Mouse (Mus musculus) ovary, postnatal 14 days (tissue): ENCODE measurements at regions not wholly inside any gene's neighbourhood (a gene's known extent, or its start where the extent isn't known, plus 50 kb on each side); places are given as distances from the start of the nearest gene placed in this dataset.

ENCODE experiments used
- DNase-seq: peaks from one replicate; pipeline ENCODE4 v3.0.0; 2022; ENCODE audit warnings: low spot score

DNA sequence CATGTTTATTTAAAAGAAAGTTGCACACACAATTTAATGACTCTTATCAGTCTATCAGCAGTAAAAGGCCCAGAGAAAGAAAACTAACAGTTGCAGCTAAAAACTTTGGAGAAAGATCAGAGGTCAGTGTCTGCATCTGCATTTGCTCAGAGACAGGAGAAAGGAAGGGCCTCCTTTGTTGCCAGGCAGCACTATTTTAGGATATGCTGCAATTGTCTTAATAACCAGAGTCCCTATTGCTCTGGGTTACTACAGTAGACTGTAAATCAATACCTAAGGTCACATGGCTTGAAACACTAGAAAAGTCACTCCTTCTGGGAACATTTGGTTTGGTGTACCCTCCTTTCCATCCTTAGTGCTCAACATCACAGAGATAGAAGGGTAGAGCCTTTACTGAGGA lies 175.7 kb downstream of the Hdgfl1 start:
- DNase-seq: no peak

DNA sequence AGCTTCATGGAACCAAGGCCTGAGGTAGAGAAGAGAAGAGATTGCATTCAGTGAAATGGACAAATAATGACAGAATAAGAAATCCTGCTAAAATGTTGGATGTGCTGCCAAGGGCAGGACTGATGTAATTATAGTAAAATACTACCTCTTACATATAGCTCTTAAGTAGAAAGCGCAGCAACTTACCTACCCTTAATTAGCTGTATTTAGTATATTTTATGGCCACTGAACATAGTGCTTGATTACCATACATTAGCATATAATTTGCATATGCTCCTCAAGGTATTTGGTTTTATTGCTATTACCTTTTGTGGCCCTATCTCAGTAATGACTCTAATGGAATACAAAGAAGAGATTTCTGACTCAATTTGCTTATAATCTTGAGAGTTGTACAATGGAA lies 176.2 kb downstream of the Hdgfl1 start:
- no peak for DNase-seq

DNA sequence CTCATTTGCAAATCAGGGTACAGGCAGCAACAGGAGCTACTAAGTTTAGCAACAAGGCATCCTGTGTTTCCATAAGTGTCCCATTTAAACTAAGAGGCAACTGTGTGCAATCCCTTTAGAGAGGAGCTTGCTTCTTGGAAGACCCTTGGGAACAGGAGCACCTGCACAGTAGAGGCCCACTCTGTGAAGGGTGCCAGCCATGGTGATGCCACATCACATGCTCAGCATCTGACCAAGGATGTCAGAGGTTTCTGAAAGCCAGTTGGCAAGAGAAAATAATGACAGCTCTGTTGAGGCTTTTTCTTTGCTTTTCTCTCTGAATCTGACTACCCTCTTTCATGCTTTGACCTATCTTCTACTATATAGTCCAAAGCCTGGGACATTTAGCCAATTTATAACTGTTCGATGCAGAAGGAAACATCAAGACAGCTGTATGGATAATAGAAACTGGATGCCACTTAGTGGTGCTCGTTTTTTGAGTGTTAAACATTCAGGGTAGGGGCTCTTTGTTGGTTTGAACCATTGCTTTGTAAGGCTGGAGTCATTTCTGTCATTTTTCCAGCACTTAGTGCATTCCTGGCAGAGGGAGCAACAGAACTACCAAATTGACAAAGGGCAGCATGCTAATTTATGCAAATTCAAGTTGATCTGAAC lies 193.9 kb downstream of the Hdgfl1 start:
- no peak for DNase-seq

DNA sequence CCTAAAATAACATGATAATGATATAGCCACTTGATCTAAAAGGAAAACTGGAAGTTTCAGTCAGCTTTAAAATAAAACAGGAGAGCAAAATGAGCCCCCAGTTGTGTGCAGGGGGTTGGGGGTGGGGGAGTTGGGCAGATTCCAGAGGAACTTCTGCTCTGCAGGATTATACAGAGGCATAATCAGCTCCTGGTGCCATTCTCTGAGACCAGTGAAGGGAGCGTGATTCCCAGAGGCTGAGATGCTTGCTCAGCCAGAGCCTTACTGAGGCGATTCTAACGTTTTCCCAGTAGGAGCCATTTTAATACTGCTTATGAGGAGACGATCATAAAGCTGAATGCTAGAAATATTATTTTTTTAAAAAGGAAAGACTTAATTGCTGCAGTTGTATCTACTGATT lies 200.5 kb downstream of the Hdgfl1 start:
- DNase-seq: no peak

DNA sequence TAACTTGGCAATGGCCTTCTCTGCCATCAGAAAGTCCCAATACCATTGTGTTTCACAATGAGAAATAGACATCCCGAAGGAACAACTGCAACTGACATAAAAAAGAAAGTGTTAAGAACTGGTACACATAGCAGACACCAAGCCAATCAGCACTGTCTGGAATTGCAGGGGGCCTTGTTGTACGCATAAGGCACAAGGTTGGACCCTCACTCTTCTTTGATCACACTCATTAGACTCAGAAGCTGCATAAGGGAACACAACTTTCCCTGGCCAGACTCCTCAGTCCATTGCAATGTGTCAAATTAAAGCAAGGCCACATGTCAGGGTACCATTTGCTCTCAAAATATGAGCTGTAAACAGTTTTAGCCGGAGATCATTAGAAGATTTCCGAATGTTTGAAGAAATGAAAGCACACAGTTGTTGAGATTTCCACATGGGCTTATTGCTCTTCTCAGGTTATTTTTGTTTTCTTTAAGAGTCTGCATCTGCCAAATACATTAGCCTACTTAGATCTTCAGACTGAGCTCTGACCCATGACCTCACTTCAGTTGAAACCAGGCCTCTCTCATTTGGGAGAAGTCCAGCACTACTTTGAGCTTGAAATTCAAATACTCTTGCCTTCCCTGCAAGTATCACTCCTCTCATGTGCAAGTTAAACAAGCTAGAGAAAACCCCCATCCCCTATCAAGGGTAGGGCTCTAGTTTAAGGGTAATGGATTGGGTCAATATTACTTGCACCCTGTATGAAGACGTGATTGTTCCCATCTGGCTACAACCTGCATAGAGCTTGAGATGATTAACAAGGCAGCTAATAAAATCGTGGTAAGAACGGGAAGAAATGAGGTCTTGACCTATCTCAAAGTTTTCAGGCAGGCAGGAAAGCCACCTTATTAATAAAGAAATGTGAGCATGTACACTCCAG lies 204.8 kb downstream of the Hdgfl1 start:
- no peak for DNase-seq

DNA sequence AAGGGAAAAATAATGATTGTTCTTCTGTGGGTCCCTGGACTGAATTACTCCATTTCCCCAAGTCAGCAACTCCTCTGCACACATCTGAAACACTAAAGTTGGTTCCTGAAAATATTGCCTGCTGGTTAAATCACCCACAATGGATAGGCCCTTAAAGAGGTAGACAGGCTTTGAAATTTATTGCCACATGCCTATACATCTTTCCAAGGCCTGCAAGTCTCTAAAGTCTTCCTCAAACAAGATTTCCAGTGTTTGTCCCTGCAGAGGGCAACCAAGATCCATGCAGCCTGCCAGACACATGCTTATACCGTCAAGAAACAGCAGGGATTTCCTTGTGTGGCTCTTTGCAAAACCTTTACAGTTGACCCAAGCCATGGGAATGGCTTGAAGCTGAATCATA lies 211.6 kb downstream of the Hdgfl1 start:
- no peak for DNase-seq

DNA sequence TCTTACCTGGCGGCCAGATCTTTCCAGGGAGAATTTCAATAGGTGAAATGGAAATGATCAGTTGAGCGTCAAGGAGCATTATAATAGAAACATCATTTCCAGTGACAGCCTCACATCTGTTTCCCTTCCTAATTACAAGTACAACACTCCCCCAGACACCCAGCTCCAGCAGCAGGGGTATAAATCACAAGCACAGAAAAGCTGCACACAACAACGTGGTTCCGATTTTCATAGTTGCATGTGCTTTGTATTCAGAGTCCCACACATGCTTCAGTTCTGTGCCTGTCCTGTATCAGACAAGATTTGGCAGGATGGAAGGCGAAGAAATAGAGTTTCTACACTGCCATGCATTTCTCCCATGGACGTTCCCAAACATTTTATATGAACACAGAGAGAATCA lies 215.7 kb downstream of the Hdgfl1 start:
- DNase-seq: no peak

DNA sequence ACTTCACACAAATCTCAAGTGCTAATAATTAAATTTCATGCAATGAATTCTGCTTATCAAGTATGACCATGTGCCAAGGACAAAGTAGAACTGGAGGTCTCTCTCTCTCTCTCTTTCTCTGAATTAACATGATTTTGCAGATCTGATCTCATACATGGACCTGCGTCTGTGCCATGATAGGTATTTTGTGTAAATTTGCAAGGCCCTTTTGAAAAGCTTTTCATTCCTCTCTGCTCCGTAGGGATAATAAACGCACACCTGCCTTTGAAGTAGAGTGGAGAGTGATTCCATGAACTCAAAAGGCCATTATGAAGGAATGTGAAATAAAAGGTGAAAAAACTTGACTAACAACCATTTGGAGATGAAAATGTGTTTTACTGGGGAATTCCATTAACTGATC lies 217.8 kb downstream of the Hdgfl1 start:
- DNase-seq: no peak

DNA sequence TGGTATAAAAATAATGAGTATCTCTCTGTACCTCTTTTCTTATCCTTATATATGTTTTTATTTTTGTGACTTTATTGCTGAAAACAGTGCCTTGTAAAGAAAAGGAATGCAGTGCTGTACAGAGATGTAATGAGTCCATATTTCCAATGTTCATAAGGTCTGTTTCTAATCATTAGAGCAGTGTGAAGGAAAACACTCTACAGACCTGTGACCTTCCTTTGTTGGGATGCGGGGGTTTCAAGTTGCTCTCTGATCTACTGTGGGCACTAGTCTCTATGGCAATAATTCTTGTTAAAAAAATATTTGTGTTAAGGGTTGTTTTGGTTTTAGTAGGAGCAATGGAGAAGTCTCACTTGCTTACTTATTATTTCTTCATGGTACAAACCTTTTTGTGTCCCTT lies 231.0 kb downstream of the Hdgfl1 start:
- DNase-seq: no peak

DNA sequence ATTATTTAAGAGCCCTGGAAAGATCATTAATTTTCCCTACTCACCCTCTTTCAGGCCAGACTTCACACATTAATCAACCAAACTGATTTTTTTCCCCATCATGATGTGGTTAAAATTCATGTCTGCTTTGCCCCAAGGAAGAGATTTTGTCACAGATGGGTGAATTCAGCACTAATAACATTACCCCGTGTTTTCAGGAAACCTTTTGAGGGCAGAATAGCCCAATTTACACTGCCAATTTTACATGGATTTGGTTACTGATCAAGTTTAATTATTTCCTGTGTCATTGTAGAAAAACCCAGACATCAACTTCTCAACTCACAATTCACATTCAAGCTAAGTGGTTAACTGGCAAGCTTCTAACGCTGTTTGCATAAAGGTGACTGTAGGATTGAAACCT lies 233.4 kb downstream of the Hdgfl1 start:
- DNase-seq: no peak

DNA sequence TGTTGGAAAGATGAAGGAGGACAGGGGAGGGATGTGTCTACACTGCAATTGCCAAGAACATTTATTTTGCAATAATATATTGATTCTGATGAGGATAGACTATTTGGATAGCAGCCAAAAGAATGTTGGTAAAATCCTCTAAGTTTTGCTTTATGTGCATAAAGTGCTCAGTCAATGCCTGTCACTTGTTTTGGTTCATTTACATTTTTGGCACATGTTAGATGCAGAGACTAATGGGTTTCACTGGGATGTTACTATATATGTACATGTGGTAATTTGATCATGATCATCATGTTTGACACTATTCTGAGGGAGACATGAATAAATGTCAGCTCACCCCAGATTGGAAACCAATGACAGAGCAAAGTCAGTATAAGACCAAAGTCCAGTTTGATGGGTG lies 237.2 kb downstream of the Hdgfl1 start:
- DNase-seq: no peak

DNA sequence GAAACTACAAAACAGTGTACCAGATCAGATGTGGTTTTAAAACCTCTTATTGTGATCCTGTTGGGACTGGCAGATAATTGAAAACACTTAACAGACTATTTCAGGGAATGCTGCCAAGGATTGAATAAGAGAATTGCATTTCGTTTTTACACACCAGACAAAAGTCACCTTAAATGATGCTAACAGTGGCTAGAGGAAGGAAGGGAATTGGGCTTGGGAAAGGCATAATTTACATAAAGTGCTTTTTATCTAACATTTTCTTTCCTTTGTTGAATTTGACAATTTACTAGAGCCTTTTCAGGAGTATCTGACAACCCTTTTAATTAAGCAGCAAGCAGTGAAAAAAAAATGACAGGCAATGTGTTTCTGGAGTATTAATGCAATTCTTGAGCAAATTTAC lies 250.9 kb downstream of the Hdgfl1 start:
- DNase-seq: no peak

DNA sequence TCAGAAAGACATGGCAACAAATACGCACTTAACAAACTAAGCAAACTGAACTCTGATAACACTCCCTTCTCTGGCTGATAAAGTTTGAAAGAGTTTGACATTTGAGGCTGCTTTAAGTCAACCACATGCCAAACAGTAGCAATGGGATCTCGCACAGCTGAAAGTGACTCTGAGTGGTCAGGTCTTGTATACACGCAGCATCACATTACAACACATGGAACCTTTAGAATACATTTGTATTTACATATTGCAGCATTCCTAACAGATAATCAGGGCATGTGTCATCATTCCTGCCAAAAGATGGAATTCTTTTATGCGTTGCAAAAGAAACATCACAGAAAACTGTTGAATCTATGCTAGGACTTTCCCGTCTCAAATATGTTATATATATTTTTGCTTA lies 251.5 kb downstream of the Hdgfl1 start:
- no peak for DNase-seq

DNA sequence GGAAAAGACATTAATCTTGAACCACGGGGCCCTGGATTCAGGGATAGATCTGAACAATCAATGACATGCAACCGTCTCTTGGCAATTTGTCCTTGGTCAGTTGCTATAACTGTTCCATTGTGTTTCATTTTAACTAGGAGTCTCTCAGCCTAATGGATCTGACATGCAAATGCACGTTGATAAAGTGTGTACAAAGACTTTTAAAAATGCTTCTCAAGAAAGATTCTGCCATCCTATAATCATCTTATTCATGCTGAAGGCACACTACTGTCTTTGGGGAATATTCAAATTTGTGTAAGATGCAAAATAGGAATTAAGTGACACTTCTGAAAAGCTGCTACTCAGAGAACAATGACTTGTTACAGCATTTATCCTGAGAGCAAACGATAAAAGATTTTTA lies 252.3 kb downstream of the Hdgfl1 start:
- DNase-seq: no peak

DNA sequence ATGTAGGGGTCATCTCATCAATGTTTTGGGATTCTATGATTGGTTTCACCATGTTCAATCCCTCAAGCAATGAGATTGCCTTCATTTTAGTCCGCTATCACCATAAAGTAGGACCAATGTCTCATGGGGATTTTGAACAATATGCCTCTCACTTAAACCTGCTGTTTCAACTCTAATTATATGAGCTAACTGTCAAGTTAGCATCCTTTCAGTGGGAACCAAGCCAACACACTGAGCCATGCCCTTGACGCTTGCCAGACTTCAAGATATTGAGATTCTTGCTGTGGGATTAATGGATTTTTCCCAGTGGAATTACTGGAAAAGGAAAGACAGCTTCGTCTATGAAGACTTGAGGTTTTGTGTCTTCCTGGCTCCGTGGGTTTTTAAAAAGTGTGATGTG lies 259.5 kb downstream of the Hdgfl1 start:
- no peak for DNase-seq

DNA sequence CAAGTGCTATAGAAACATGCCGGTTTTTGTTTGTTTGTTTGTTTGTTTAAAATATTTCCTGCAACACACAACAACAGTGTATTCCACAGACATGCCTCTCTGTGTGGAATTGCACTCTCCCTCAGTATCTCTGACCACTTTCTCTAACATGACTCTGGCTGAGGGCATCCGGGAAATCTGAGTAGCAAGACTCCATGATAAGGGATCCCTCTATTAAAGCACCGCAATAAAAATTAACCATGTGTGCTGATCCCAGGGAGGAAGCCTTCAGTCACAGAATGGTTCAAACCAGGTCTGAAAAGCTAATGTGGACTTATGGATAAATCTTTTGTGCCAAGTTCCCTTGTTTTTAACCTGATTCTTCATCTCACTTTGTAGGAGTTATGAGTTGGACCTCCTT lies 260.1 kb downstream of the Hdgfl1 start:
- DNase-seq: no peak

DNA sequence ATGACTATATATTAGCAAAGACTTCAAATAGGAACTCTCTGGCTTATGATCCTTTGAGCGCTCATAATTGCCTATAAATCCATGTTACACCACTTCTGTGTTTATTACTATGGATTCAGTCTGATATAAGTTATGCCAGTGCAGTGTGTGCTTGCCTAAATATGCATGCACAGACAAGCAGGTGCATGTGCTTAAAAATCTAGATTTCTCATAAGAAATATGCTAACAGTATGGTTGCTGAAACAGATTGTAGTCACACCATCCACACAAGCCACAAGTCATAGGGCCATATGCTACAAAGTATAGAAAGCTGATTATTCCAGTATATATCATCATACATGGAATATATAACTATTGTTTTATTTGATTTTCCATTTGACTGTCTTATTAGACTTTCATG lies 266.2 kb downstream of the Hdgfl1 start:
- DNase-seq: no peak

DNA sequence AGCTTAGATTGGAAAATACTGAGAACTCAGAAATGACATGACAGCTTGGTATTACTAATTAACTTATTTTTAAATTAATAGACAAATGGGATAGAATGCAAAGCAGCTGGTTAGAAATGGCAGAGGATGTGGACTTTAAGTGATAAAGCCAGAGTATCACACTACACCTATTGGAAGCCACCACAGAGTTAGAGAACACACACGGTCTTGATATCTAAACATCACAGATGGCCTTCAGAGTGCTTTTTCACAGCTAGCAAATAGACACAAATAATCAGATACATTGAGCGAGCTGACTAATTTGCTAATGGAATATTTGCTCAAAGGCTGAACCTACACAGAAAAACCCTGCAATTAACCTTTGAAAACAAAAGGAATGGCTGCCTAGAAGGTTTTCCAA lies 272.9 kb downstream of the Hdgfl1 start:
- DNase-seq: no peak

DNA sequence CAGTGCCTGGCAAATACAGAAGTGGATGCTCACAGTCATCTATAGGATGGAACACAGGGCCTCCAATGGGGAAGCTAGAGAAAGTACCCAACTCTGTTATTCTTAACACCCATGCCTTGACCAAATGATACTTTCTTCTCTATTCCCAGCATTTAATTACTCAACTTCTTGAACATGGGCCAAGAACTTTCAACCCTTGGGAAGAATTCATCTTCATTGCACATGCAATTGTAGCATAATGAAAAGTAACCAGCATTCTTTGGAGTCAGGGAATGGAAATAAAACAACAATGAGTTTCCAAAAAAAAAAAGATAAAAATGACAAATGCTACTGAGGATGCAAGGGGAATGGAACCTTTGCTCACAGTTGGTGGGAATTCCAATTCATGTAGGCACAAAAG lies 274.1 kb downstream of the Hdgfl1 start:
- no peak for DNase-seq

DNA sequence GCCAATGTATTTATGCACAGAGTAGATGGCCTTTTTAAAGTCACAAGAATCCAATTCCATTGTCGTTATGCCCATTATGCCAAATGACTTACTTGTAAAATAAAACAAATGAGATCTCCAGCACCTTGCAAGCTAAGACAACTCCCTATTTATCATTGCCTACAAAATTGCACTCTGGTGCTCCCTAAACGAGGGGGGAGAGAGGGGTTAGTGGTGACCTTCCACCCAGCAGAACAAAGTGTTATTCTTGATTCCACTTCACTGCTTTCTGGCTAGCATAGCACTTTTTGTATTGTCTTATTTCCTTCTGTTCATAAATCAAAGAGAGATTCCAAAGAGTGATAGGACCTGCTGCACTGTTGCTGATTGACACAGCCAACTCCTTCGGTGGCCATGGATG lies 300.6 kb downstream of the Hdgfl1 start:
- no peak for DNase-seq

DNA sequence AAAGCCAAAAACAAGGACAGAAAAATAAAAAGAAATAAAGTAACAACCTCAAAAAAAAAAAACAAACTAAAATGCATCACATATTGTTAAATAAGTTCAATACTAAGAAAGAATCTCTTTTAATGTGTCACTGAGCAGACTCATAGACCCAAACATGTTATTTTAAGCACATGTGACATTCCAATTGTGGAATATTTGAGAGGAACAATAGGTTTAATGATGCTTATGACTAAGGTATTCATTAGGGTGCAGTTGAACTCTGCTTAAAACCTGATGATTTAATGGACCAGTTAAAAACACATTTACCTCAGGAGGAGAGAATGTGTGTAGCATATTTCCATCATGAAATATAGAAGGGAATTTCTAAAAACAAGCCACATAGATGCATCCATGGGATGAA lies 302.4 kb downstream of the Hdgfl1 start:
- DNase-seq: no peak

DNA sequence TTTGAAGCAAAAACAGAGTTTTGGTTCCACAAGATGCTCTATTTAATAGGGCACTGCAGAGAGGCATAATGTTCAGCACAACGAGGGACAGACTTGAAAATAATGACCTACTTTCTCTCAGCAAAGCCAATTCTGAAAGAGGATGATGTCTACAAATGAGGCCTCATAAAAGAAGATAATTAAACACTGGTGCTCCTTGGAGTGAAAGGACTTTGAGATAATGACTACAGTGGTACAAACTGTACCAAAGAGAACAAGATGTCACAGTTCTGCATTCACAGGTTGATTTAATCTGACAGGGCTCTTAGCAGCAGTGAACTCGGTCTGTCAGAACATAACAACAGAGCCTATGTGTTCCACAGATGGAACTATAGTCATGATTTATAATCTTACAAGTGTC lies 305.4 kb downstream of the Hdgfl1 start:
- no peak for DNase-seq

DNA sequence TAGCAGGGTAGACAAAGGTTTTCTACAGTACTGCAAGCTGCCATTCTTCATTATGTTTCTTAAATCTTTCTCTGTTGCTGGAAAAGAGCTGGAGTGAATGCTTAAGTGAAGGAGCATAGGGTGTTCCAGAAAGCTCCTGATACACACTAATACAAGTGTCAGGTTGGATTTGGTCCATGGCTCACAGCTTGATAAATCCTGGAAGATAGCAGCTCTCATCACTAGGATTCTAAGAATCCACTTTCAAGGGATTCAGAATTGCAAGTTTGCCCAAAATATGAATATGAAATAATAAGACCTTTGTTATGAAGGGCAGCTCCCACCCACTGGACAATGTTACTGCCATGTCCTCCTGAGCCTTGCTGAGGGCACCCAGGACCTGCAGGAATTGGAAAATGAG lies 305.9 kb downstream of the Hdgfl1 start:
- DNase-seq: no peak
